Mouse (Mus musculus): ENCODE data around the gene Arnt2.

The Arnt2 gene

DNA sequence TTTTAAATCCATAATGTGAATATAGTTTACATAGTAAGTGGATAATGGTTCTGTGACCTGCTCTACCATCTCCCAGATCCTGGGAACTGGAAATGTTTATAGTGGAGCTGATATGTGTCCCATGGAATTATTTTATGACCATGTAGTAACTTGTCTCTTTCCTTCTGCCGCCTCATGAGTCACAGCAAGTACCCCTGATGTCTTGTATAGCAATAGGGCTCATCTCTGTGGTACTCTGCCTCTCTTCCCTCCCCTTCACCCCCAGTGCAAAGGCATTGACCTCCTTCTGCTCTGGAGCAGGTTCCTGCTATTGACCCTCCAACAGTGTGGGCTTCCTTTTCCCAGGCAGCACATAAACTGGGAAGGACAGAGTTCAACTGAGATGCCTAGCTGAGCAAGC, 182.3 kb downstream of the Arnt2 start:
- no peak for DNase-seq

DNA sequence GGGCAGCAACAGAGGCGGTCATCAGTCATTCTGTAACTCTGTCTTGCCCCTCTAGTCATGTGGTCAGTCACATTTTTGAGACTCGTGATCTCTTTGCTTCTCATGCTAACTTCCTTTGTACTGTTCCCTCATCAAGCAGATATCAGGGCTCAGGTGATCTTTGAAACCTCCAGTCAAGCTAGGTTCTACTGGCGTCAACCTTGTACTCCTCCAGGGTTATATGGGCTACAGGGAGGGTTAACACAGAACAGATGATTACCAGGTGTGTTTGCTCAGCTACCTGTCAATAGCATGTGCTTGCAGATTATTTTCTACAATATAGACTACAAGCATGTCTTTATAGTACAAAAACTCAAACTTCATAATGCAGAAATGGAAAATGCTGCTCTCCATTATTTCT, 183.1 kb downstream of the Arnt2 start:
- DNase-seq = no peak

DNA sequence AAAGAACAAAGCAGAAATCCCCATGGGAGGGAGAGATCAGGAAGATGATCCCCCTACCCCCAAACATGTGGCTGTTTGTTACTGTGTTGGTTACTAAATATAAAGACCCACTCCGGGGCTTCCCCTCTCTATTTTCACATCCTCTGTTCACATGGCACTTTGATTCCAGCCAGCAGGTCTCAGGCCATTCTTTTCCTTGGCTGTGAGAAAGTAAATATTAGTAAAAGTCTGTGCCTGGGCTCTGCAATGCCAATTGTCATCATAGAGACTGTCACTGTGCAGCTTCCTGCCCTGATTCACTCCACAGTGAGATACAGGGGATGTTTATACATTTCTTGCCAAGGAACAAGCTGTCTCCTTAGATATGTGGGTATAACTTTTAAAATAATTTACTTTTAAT, 197.9 kb downstream of the Arnt2 start:
- DNase-seq = no peak

DNA sequence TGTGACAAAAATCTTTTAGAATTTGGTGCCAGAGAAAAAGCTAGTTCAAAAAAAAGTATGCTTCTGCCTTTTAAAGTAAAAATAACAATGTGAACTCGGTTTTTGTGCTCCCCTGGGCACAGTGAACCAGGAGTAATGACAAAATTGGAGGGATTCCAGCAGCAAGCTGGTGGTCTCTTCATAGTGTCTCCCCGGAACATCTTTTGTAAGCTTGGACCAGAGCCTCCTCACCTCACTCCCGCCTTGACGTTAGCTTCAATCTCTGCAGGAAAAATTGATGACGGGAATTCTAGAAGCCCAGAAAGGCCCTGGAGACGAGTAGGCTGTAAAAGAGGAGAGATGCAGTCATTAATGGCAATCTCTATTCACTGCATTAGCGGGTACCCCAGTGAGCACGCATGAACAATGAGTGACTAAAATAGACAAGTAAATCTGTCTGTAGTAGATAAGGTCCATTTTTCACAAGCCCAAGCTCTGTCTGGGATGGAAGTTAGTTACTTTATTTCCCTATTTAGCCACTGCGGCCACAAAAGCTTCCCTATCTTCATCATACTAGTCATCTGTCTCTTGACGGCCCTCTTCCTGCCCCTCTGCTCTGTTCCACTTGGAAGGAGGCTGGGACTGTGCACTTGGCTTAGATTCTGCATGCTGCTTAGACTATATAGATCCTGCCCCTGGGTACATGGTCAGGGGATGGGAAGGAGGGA, 199.2 kb downstream of the Arnt2 start:
- no peak for DNase-seq

DNA sequence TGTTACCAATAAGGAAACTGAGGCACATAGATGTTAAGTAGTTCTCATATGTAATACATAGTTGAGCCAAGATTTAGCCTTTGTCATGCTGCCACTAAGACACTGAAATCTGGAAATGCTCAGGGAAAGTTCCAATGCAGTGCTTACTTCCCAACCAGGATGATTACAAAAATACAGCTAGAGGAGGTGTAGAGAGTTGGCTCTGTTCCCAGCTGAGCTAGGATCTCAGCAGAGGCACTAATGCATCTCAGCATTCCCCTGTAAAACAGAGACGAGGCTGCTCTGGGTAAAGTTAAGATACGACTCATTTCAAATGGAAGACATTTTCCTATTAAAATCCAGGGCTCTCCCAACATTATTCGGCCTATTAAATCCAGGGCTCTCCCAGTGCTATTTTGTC, 206.0 kb downstream of the Arnt2 start:
- DNase-seq = no peak

DNA sequence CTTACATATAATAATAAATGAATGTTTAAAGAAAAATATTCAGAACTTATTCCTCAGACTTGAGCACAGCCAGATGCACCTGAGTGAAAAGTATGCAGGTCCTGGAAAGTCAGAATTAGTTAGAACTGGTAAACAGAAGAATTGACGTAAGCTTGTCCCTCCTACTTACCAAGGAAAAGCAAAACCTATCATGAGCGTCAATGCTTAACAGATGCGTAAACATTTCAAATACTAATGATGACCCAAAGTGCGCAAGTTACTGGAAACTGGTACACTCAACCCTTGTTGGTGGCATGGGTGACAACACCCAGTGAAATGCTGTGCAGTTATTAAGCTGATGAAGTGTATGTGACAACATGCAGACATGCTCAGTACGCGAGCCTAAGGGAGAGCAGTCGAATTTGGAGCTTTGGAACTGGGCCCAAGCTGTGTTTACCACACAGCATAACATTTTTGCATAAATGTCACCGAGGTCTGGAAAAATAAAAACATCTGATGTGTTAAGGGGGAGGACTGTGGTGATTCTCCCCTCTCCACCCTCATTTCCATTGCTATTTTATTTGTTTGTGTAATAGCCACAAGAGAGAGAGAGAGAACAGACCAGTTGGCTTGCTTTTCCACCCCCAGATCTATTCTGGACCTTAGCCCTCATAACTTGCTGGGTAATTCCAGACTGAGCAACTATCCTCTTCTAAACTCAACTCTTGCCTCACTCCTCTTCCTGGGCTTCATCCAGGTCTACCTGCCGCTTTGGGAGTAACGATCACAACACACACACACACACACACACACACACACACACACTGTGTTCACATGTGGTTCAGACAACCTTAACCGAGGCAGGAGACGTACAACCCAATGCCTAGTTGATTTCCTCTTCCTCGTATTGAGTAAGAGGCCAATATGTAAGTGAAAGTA, 208.6 kb downstream of the Arnt2 start:
- no peak for DNase-seq

DNA sequence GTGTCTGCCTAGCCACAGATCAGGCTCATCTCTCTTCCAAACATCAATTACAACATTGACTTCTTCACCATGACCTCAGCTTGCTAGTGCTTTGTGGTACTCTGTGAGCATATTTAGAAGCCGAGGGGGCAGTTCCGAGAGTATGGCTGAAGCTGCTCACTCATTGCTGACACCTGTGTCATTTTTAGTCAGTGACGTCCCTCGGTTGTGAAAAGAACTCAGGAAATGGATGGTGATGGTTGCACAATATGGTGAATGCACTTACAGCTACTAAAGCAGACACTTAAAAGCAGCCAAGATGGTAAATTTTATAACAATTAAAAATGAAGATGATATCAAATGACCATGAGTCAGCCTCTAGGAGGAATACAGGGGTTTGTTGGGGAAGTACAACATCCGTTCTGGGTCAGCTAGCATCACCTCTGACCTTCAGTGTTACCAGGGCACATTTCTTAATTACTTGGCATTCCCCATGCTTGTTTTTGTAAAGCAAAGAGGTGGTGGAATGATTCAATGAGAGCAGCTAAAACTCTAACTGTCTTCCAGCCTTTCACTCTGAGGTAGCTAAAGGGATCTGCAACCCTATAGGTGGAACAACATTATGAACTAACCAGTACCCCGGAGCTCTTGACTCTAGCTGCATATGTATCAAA, 212.6 kb downstream of the Arnt2 start:
- no peak for DNase-seq
